Mouse (Mus musculus): Measurements from ENCODE around the gene Ccdc28b.

- TF ChIP-seq EP300 (IDR thresholded peaks at IDR 0.05; ENCODE audit: insufficient read depth, low read depth, low read length), result no peak
- TF ChIP-seq POLR2A (IDR thresholded peaks at IDR 0.05; ENCODE audit: insufficient read depth, low read depth, low read length), result no peak
- no peak for TF ChIP-seq CTCF (IDR thresholded peaks at IDR 0.05)
These were observed 1.5 kb downstream of the Ccdc28b start for GRCm38 (mm10) chr4:129622120-129622802.

Data from heart, adult 2 months (tissue).